ENCODE assay signal across 7 mouse cellular contexts in the genomic region with DNA sequence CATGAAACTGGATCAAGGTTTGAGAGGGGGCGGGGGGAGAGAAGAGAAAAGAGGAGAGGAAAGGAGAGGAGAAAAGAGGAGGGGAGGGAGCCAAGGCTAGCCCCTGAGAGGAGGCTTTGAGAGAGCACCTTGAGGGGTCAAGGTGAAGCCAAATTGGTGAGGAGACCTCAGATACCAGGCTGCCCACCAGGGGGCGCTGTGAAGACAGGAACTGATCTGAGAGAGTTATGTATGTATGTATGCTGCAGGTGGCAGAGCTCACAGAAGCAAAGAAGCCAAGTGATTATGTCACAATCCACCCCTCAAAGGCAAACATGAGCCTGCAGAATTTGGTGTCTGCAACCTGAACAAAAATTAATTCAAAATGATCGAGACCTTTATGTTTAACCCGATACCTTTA. TPM values are rescaled to one million over a fixed set of nuclear protein-coding genes. Genes with fewer than 3 reads are reported as not detected.
DNase-seq lines count a peak whose midpoint lies in the region; ATAC-seq and TF ChIP-seq lines count a peak whose summit lies in the region.

No protein-coding gene starts in this region.

- intact Hi-C loops in left cerebral cortex, postnatal 10 days (cut with DNase I) = no loop called here

- H3K4me3 ChIP-seq in cerebellum, adult 2 months (replicated peaks; ENCODE audit: insufficient read depth, low read depth, low read length) = no peak overlapping the region
- no peak overlapping the region for H3K4me3 ChIP-seq in intestine, embryonic 14.5 days (ENCODE audit: low read depth, low read length)
- H3K4me3 ChIP-seq in midbrain, embryonic 14.5 days (replicated peaks; ENCODE audit: low read depth, low read length) = no peak overlapping the region
- H3K4me3 ChIP-seq in spleen, adult 2 months (ENCODE audit: extremely low read depth, insufficient read depth, insufficient read length) = no peak overlapping the region

- 0 out of 2 replicates have a peak, but pooled peaks cover 4% of the 10 kb centered on the region for H3K4me1 ChIP-seq in cerebellum, adult 2 months (ENCODE audit: control insufficient read depth, insufficient read depth, low read length)
- no peaks in the 10 kb centered on the region for H3K4me1 ChIP-seq in intestine, embryonic 14.5 days (replicated peaks; ENCODE audit: control insufficient read depth, insufficient read depth, low read length)
- no peaks in the 10 kb centered on the region for H3K4me1 ChIP-seq in midbrain, embryonic 14.5 days (ENCODE audit: control insufficient read depth, insufficient read depth, low read length)
- no peaks in the 10 kb centered on the region for H3K4me1 ChIP-seq in spleen, adult 2 months (ENCODE audit: control insufficient read depth, insufficient read depth, insufficient read length)

- DNase-seq in ZHBTc4 (ENCODE audit: low read depth, low spot score) = peak; percentile 88
- peak; percentile 83 to 90 for DNase-seq in cerebellum, adult 2 months
- DNase-seq in frontal cortex, postnatal 10 days (ENCODE audit: low spot score in 2 of 2) = peak; percentile 69
- peak; percentile 94 for DNase-seq in intestine, embryonic 14.5 days (ENCODE audit: low spot score)
- peak; percentile 67 to 86 for DNase-seq in left cerebral cortex, postnatal 10 days (ENCODE audit: extremely low spot score in 1 of 2, low spot score in 2 of 2)
- peak; percentile 91 for DNase-seq in midbrain, embryonic 14.5 days
- DNase-seq in spleen, adult 2 months (ENCODE audit: low read depth in 1 of 2, low spot score in 2 of 2) = peak; percentile 64 to 86

- 59% methylated on average over 4 of the region's 4 CpGs for WGBS in cerebellum, adult 2 months
- WGBS in intestine, embryonic 14.5 days = 66% methylated on average over 4 of the region's 4 CpGs
- WGBS in midbrain, embryonic 14.5 days = 64% methylated on average over 4 of the region's 4 CpGs
- 61% methylated on average over 4 of the region's 4 CpGs for WGBS in spleen, adult 2 months

- no peaks in the 10 kb centered on the region for H3K9me3 ChIP-seq in intestine, embryonic 14.5 days (ENCODE audit: control insufficient read depth, low read length)
- no peaks in the 10 kb centered on the region for H3K9me3 ChIP-seq in midbrain, embryonic 14.5 days (ENCODE audit: control insufficient read depth, low read length)

- no peak for TF ChIP-seq POLR2A in cerebellum, adult 2 months (IDR thresholded peaks at IDR 0.05; ENCODE audit: borderline replicate concordance, insufficient read depth, low read length)
- TF ChIP-seq POLR2A in spleen, adult 2 months (IDR thresholded peaks at IDR 0.05; ENCODE audit: low read depth, low read length) = no peak

- no peak overlapping the region for H3K4me2 ChIP-seq in intestine, embryonic 14.5 days (ENCODE audit: low read length)
- no peak overlapping the region for H3K4me2 ChIP-seq in midbrain, embryonic 14.5 days (ENCODE audit: low read length)

- H3K9ac ChIP-seq in intestine, embryonic 14.5 days (ENCODE audit: low read length) = no peak overlapping the region
- H3K9ac ChIP-seq in midbrain, embryonic 14.5 days (replicated peaks; ENCODE audit: low read length) = no peak overlapping the region

- H3K27ac ChIP-seq in cerebellum, adult 2 months (ENCODE audit: insufficient read depth, low read length) = no peak overlapping the region
- H3K27ac ChIP-seq in intestine, embryonic 14.5 days (ENCODE audit: low read depth) = no peak overlapping the region
- no peak overlapping the region for H3K27ac ChIP-seq in midbrain, embryonic 14.5 days (replicated peaks; ENCODE audit: low read depth, low read length)
- no peak overlapping the region for H3K27ac ChIP-seq in spleen, adult 2 months (ENCODE audit: insufficient read depth, low read length)

- H3K36me3 ChIP-seq in intestine, embryonic 14.5 days (ENCODE audit: control insufficient read depth, insufficient read depth, low read length) = peaks cover 70% of the 10 kb centered on the region
- H3K36me3 ChIP-seq in midbrain, embryonic 14.5 days (ENCODE audit: control insufficient read depth, insufficient read depth, low read length) = peaks cover 46% of the 10 kb centered on the region
- peaks cover 33% of the 10 kb centered on the region for H3K36me3 ChIP-seq in spleen, adult 2 months (ENCODE audit: control insufficient read depth, insufficient read depth, low read length)

- TF ChIP-seq CTCF in cerebellum, adult 2 months (IDR thresholded peaks at IDR 0.05; ENCODE audit: borderline replicate concordance, insufficient read depth, low read depth, low read length) = peak; percentile 93
- peak; percentile 83; the same call in 1 of the 2 replicates for TF ChIP-seq CTCF in spleen, adult 2 months (IDR thresholded peaks at IDR 0.05; ENCODE audit: extremely low read depth, insufficient read depth, insufficient read length, insufficient replicate concordance)

- 0 out of 2 replicates have a peak, but pooled peaks have one; percentile 50 for ATAC-seq in intestine, embryonic 14.5 days (replicated peaks; ENCODE audit: low FRiP score, low TSS enrichment, low read depth)
- no peak; the same call in 1 of the 2 replicates for ATAC-seq in midbrain, embryonic 14.5 days (ENCODE audit: low FRiP score, low TSS enrichment)

- no peaks in the 10 kb centered on the region for H3K27me3 ChIP-seq in cerebellum, adult 2 months (ENCODE audit: control insufficient read depth, insufficient read depth, low read length)
- H3K27me3 ChIP-seq in intestine, embryonic 14.5 days (replicated peaks; ENCODE audit: control insufficient read depth, insufficient read depth, low read length) = no peaks in the 10 kb centered on the region
- no peaks in the 10 kb centered on the region for H3K27me3 ChIP-seq in midbrain, embryonic 14.5 days (ENCODE audit: control insufficient read depth, insufficient read depth, low read length)
- H3K27me3 ChIP-seq in spleen, adult 2 months (ENCODE audit: control insufficient read depth, insufficient read depth, low read length) = no peaks in the 10 kb centered on the region

RNA-seq across cellular contexts. Expression of a gene that starts 27.0 kb away (rescaled TPM):
- polyA plus RNA-seq in cerebellum, adult 2 months (2012; rRNA removed) = 147 and 154 TPM in 2 replicates
- 83.3 and 85.6 TPM in 2 replicates for polyA plus RNA-seq in intestine, embryonic 14.5 days (2014; fragmentation: Nextera tagmentation; extraction: Ambion mirVana)
- 100 to 1,000 TPM; 128 to 135 TPM for total RNA-seq in left cerebral cortex, postnatal 10 days (2021)
- polyA plus RNA-seq in midbrain, embryonic 14.5 days (2014; fragmentation: Nextera tagmentation; extraction: Ambion mirVana) = 100 and 112 TPM in 2 replicates
- 75.4 and 94.8 TPM in 2 replicates for polyA plus RNA-seq in spleen, adult 2 months (2012; rRNA removed)

RNA-seq across cellular contexts. Expression of a gene that starts 31.0 kb away (rescaled TPM):
- 35.5 and 39.6 TPM in 2 replicates for polyA plus RNA-seq in cerebellum, adult 2 months (2012; rRNA removed)
- 35.7 and 39.0 TPM in 2 replicates for polyA plus RNA-seq in intestine, embryonic 14.5 days (2014; fragmentation: Nextera tagmentation; extraction: Ambion mirVana)
- 10 to 100 TPM; 22.3 to 25.1 TPM for total RNA-seq in left cerebral cortex, postnatal 10 days (2021)
- 59.7 TPM in 2 replicates for polyA plus RNA-seq in midbrain, embryonic 14.5 days (2014; fragmentation: Nextera tagmentation; extraction: Ambion mirVana)
- 22.6 and 24.7 TPM in 2 replicates for polyA plus RNA-seq in spleen, adult 2 months (2012; rRNA removed)
